ENCODE assay signal across 8 mouse cellular contexts in the genomic region with DNA sequence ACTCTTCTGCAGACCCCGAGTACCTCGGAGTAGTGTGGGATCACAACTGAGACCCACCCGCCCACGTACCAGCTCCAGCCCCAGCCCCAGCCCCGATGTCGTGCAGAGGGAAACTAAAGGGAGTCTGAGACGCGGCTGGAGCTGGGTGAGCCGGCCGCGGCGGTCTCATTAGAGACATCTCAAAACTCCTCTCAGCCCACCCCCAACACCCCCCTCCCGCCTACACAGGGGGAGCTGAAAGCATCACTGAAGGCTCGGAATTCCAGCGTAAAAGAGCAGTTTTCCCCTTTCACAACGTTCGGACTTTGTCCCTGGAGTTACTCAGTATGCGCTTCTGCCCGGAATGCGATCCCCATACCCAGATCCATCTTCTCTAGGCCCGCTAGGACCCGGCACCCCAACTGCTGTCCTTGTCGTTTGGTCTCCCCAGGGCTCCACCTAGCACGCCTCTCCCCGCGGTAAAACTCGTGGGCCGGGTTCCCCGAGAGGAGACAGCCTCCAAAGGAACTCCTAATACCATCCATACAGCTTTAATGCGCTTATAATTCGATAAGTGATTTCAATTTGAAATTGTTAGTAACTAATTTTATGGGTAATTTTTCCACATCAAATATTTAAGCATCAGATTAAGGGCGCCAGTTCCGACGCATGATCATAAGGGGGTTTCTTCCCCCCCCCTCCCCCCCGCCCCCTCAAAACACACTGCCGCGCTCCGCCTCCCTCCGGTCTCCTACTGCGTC.
DNase-seq lines count a peak whose midpoint lies in the region; ATAC-seq and TF ChIP-seq lines count a peak whose summit lies in the region.

No protein-coding gene starts in this region.

- under 1% methylated on average over 39 of the region's 40 CpGs for WGBS in forebrain, embryonic 11.5 days
- whole genome bisulfite sequencing in intestine, embryonic 15.5 days: under 1% methylated on average over 40 of the region's 40 CpGs
- WGBS in liver, postnatal 0 days (ENCODE audit: insufficient replicate concordance): under 1% methylated on average over 40 of the region's 40 CpGs

- ATAC-seq in forebrain, embryonic 11.5 days (replicated peaks; ENCODE audit: low FRiP score): peak; percentile 20
- peak; percentile 67 for ATAC-seq in intestine, embryonic 15.5 days
- ATAC-seq in liver, postnatal 0 days: peak; percentile 79

- TF ChIP-seq CTCF in testis, adult 2 months (IDR thresholded peaks at IDR 0.05; ENCODE audit: control insufficient read depth, insufficient read depth, insufficient replicate concordance, low read depth, low read length): no peak
- no peak for TF ChIP-seq CTCF in liver, postnatal 0 days (IDR thresholded peaks at IDR 0.05; ENCODE audit: low read depth)

- DNase-seq in testis, postnatal 14 days (ENCODE audit: low spot score): no peak
- peak; percentile 63 to 70 for DNase-seq in adrenal gland, postnatal 36 days
- peak; percentile 79 for DNase-seq in forebrain, embryonic 11.5 days (ENCODE audit: low spot score)
- peak; percentile 49 for DNase-seq in liver, postnatal 0 days
- peak; percentile 40 for DNase-seq in ovary, postnatal 36 days (ENCODE audit: low spot score)
- DNase-seq in spleen, postnatal 36 days (ENCODE audit: low spot score in 2 of 2): no peak

- TF ChIP-seq POLR2A in testis, adult 2 months (IDR thresholded peaks at IDR 0.05; ENCODE audit: control insufficient read depth, low read depth, low read length): no peak

- H3K4me1 ChIP-seq in testis, adult 2 months (ENCODE audit: control insufficient read depth, insufficient read depth, low read length): peaks cover 13% of the 10 kb centered on the region
- peaks cover 22% of the 10 kb centered on the region; the same call in 1 of the 2 replicates for H3K4me1 ChIP-seq in forebrain, embryonic 11.5 days (replicated peaks; ENCODE audit: control insufficient read depth, insufficient read depth, low read length)
- H3K4me1 ChIP-seq in intestine, embryonic 15.5 days (replicated peaks): peaks cover 9% of the 10 kb centered on the region; the same call in 1 of the 2 replicates
- peaks cover 18% of the 10 kb centered on the region for H3K4me1 ChIP-seq in liver, postnatal 0 days (ENCODE audit: insufficient read depth)

- peak overlapping the region; percentile 20 for H3K4me3 ChIP-seq in testis, adult 2 months (ENCODE audit: control insufficient read depth, low read depth, low read length)
- H3K4me3 ChIP-seq in forebrain, embryonic 11.5 days (ENCODE audit: low read depth, low read length): peak overlapping the region; percentile 32
- H3K4me3 ChIP-seq in intestine, embryonic 15.5 days (replicated peaks): peak overlapping the region; percentile 43
- H3K4me3 ChIP-seq in liver, postnatal 0 days (ENCODE audit: low read depth, low read length): peak overlapping the region; percentile 57

- TF ChIP-seq EP300 in liver, postnatal 0 days (IDR thresholded peaks at IDR 0.05; ENCODE audit: low read depth): no peak

- H3K27ac ChIP-seq in testis, adult 2 months (ENCODE audit: control insufficient read depth, insufficient read depth, low read depth, low read length): no peak overlapping the region
- no peak overlapping the region for H3K27ac ChIP-seq in forebrain, embryonic 11.5 days (ENCODE audit: low read depth, low read length)
- peak overlapping the region; percentile 82 for H3K27ac ChIP-seq in intestine, embryonic 15.5 days
- H3K27ac ChIP-seq in liver, postnatal 0 days (ENCODE audit: low read depth): no peak overlapping the region

- H3K9ac ChIP-seq in forebrain, embryonic 11.5 days (ENCODE audit: low read length): peak overlapping the region; percentile 40; the same call in 1 of the 2 replicates
- H3K9ac ChIP-seq in intestine, embryonic 15.5 days: peak overlapping the region; percentile 56
- H3K9ac ChIP-seq in liver, postnatal 0 days (replicated peaks): no peak overlapping the region; the same call in 1 of the 2 replicates

- H3K9me3 ChIP-seq in forebrain, embryonic 11.5 days (ENCODE audit: control insufficient read depth, low read length): no peaks in the 10 kb centered on the region
- no peaks in the 10 kb centered on the region for H3K9me3 ChIP-seq in intestine, embryonic 15.5 days
- H3K9me3 ChIP-seq in liver, postnatal 0 days (ENCODE audit: low read length): no peaks in the 10 kb centered on the region

- peaks cover 18% of the 10 kb centered on the region for H3K27me3 ChIP-seq in testis, adult 2 months (ENCODE audit: control insufficient read depth, insufficient read depth, low read length)
- H3K27me3 ChIP-seq in forebrain, embryonic 11.5 days (ENCODE audit: control insufficient read depth, insufficient read depth, low read length): peaks cover 27% of the 10 kb centered on the region
- 0 out of 2 replicates have a peak, but pooled peaks cover 4% of the 10 kb centered on the region for H3K27me3 ChIP-seq in intestine, embryonic 15.5 days (replicated peaks)
- H3K27me3 ChIP-seq in liver, postnatal 0 days (ENCODE audit: insufficient read depth, low read length): peaks cover 42% of the 10 kb centered on the region

- H3K36me3 ChIP-seq in testis, adult 2 months (ENCODE audit: control insufficient read depth, insufficient read depth, low read length): no peaks in the 10 kb centered on the region
- H3K36me3 ChIP-seq in forebrain, embryonic 11.5 days (ENCODE audit: control insufficient read depth, insufficient read depth, low read length): no peaks in the 10 kb centered on the region
- H3K36me3 ChIP-seq in intestine, embryonic 15.5 days: no peaks in the 10 kb centered on the region
- H3K36me3 ChIP-seq in liver, postnatal 0 days (replicated peaks; ENCODE audit: insufficient read depth, low read length): no peaks in the 10 kb centered on the region

- peak overlapping the region; percentile 57 for H3K4me2 ChIP-seq in forebrain, embryonic 11.5 days (ENCODE audit: low read depth, low read length, severe bottlenecking)
- H3K4me2 ChIP-seq in intestine, embryonic 15.5 days (replicated peaks): peak overlapping the region; percentile 83
- H3K4me2 ChIP-seq in liver, postnatal 0 days (ENCODE audit: low read depth, low read length): peak overlapping the region; percentile 82

Comparison
In these comparisons a context has a peak if more than half of its experiments do, and no peak if none do; other contexts are left out.
1. DNase-seq: peak in adrenal gland, postnatal 36 days (2 of 2), forebrain, embryonic 11.5 days (single experiment), liver, postnatal 0 days (single experiment) and ovary, postnatal 36 days (single experiment); none in testis, postnatal 14 days (single experiment) and spleen, postnatal 36 days (0 of 2).
2. ATAC-seq: peak in every context shown above with its lines; median percentile 79 in liver, postnatal 0 days; 67 in intestine, embryonic 15.5 days; 20 in forebrain, embryonic 11.5 days.
3. Peak in every context shown above with its lines, with median percentiles within 50 percentile points of each other: H3K4me3 ChIP-seq and H3K4me2 ChIP-seq.